Mouse (Mus musculus) heart, embryonic 15.5 days (tissue): ENCODE data around the gene Arhgap1. TPM values are rescaled to one million over a fixed set of nuclear protein-coding genes. Genes with fewer than 3 reads are reported as not detected.
A peak's percentile ranks its signal among the peaks of the same experiment; 100 is the strongest.

Experiments used
- ATAC-seq: fragments of 200-750 bp; cut with Nextera tagmentation; replicated peaks from 2 replicates; pipeline ENCODE4 v1.8.0; 2017; ENCODE audit warnings: low read depth, moderate TSS enrichment; ENCODE audit not compliant: insufficient number of reproducible peaks, insufficient read depth, low FRiP score
- H3K27ac ChIP-seq: fragments of 300-500 bp; sonication (generic); 2 replicates; pipeline ENCODE4 v1.5.1; 2015; ENCODE audit warnings: mild to moderate bottlenecking, inconsistent platforms
- H3K27me3 ChIP-seq: fragments of 300-500 bp; sonication (generic); 2 replicates; pipeline ENCODE4 v1.6.1; 2015; ENCODE audit warnings: inconsistent platforms
- H3K36me3 ChIP-seq: fragments of 300-500 bp; sonication (generic); 2 replicates; pipeline ENCODE4 v1.6.1; 2015; ENCODE audit warnings: mild to moderate bottlenecking, inconsistent platforms
- H3K4me1 ChIP-seq: fragments of 300-500 bp; sonication (generic); replicated peaks from 2 replicates; pipeline ENCODE4 v1.6.1; 2015; ENCODE audit warnings: inconsistent platforms
- H3K4me2 ChIP-seq: fragments of 300-500 bp; sonication (generic); 2 replicates; pipeline ENCODE4 v1.6.1; 2015; ENCODE audit warnings: inconsistent platforms, mild to moderate bottlenecking, moderate library complexity
- H3K4me3 ChIP-seq: fragments of 300-500 bp; sonication (generic); 2 replicates; pipeline ENCODE4 v1.5.1; 2015; ENCODE audit warnings: mild to moderate bottlenecking, inconsistent platforms
- H3K9ac ChIP-seq: fragments of 300-500 bp; sonication (generic); 2 replicates; pipeline ENCODE4 v1.6.1; 2015; ENCODE audit warnings: mild to moderate bottlenecking, inconsistent platforms
- H3K9me3 ChIP-seq: fragments of 300-500 bp; sonication (generic); replicated peaks from 2 replicates; pipeline ENCODE4 v1.6.1; 2016; ENCODE audit warnings: inconsistent platforms
- WGBS: fragments of 180-500 bp; shearing (Covaris S2); methylation state at CpG from one replicate; pipeline ENCODE4 v1.1.7; 2015; ENCODE audit warnings: mixed read lengths; 5-methylcytosine and 5-hydroxymethylcytosine counted together
- polyA plus RNA-seq: library from polyadenylated mRNA; unstranded; fragments of >200 nt; fragmentation: Nextera tagmentation; extraction: Ambion mirVana; gene quantifications from 2 replicates; pipeline ENCODE4 v1.2.1, GENCODE M21; 2015

Gene Arhgap1
- polyA plus RNA-seq, 1 experiment from 2014 or later = 105 TPM

- peaks cover 65% of the 10 kb centered on the region for H3K36me3 ChIP-seq
- no peak overlapping the region for H3K4me2 ChIP-seq
- H3K27ac ChIP-seq = no peak overlapping the region
- no peaks in the 10 kb centered on the region for H3K27me3 ChIP-seq
- ATAC-seq = no peak
- no peaks in the 10 kb centered on the region for H3K9me3 ChIP-seq
- H3K4me3 ChIP-seq = no peak overlapping the region
- H3K9ac ChIP-seq = no peak overlapping the region
- WGBS = 86% methylated on average over 8 of the region's 8 CpGs
- H3K4me1 ChIP-seq = peaks cover 10% of the 10 kb centered on the region
Measured at GRCm38 (mm10) chr2:91669326-91669725, 19.7 kb downstream of the Arhgap1 start.

GRCm38 (mm10) chr2:91670038-91670437 is 20.4 kb downstream of the Arhgap1 start:
- no peak overlapping the region for H3K4me3 ChIP-seq
- H3K9me3 ChIP-seq = no peaks in the 10 kb centered on the region
- no peak overlapping the region for H3K9ac ChIP-seq
- H3K4me2 ChIP-seq = no peak overlapping the region
- H3K4me1 ChIP-seq = peaks cover 10% of the 10 kb centered on the region
- peaks cover 66% of the 10 kb centered on the region for H3K36me3 ChIP-seq
- no peak overlapping the region for H3K27ac ChIP-seq
- no peak for ATAC-seq
- WGBS = 92% methylated on average over 6 of the region's 6 CpGs
- no peaks in the 10 kb centered on the region for H3K27me3 ChIP-seq

GRCm38 (mm10) chr2:91673587-91673986 is 23.9 kb downstream of the Arhgap1 start:
- Histone ChIP-seq H3K36me3 (peaks cover 77% of the 10 kb centered on the region), H3K9ac (no peak overlapping the region), H3K27me3 (no peaks in the 10 kb centered on the region), H3K4me2 (no peak overlapping the region), H3K27ac (no peak overlapping the region), H3K4me1 (no peaks in the 10 kb centered on the region), H3K4me3 (no peak overlapping the region), H3K9me3 (no peaks in the 10 kb centered on the region)
- 85% methylated on average over 2 of the region's 2 CpGs for WGBS
- no peak for ATAC-seq

GRCm38 (mm10) chr2:91674895-91675294 is 25.2 kb downstream of the Arhgap1 start:
- Histone ChIP-seq H3K27me3 (no peaks in the 10 kb centered on the region), H3K36me3 (peaks cover 76% of the 10 kb centered on the region), H3K4me1 (no peaks in the 10 kb centered on the region), H3K9me3 (no peaks in the 10 kb centered on the region), H3K27ac (no peak overlapping the region), H3K4me3 (no peak overlapping the region), H3K9ac (no peak overlapping the region), H3K4me2 (no peak overlapping the region)
- WGBS = 90% methylated on average over 5 of the region's 5 CpGs
- ATAC-seq = no peak

GRCm38 (mm10) chr2:91676420-91676819 is 26.8 kb downstream of the Arhgap1 start:
- no peaks in the 10 kb centered on the region for H3K27me3 ChIP-seq
- H3K9ac ChIP-seq = no peak overlapping the region
- no peak for ATAC-seq
- peaks cover 69% of the 10 kb centered on the region for H3K36me3 ChIP-seq
- no peak overlapping the region for H3K4me2 ChIP-seq
- no peak overlapping the region for H3K4me3 ChIP-seq
- H3K4me1 ChIP-seq = no peaks in the 10 kb centered on the region
- WGBS = 74% methylated on average over 2 of the region's 2 CpGs
- H3K9me3 ChIP-seq = no peaks in the 10 kb centered on the region
- H3K27ac ChIP-seq = no peak overlapping the region

- Histone ChIP-seq H3K36me3 (peaks cover 69% of the 10 kb centered on the region), H3K9me3 (no peaks in the 10 kb centered on the region), H3K9ac (no peak overlapping the region), H3K4me2 (no peak overlapping the region), H3K4me3 (no peak overlapping the region), H3K27me3 (no peaks in the 10 kb centered on the region), H3K27ac (no peak overlapping the region), H3K4me1 (no peaks in the 10 kb centered on the region)
- no peak for ATAC-seq
Measured at GRCm38 (mm10) chr2:91676961-91677360, 27.3 kb downstream of the Arhgap1 start.

GRCm38 (mm10) chr2:91682850-91683249 is 33.2 kb downstream of the Arhgap1 start:
- Histone ChIP-seq H3K27ac (no peak overlapping the region), H3K27me3 (no peaks in the 10 kb centered on the region), H3K9me3 (no peaks in the 10 kb centered on the region), H3K4me1 (no peaks in the 10 kb centered on the region), H3K36me3 (peaks cover 49% of the 10 kb centered on the region), H3K9ac (no peak overlapping the region), H3K4me3 (no peak overlapping the region), H3K4me2 (no peak overlapping the region)
- no peak for ATAC-seq
- 35% methylated on average over 4 of the region's 4 CpGs for WGBS

- WGBS = 76% methylated on average over 8 of the region's 8 CpGs
Measured at GRCm38 (mm10) chr2:91683919-91684318, 34.3 kb downstream of the Arhgap1 start.

GRCm38 (mm10) chr2:91689452-91689851 is 39.8 kb downstream of the Arhgap1 start:
- 72% methylated on average over 7 of the region's 7 CpGs for WGBS
- Histone ChIP-seq H3K36me3 (peaks cover 28% of the 10 kb centered on the region), H3K4me1 (no peaks in the 10 kb centered on the region; the same call in 1 of the 2 replicates), H3K9ac (no peak overlapping the region), H3K27ac (no peak overlapping the region), H3K9me3 (no peaks in the 10 kb centered on the region), H3K4me2 (no peak overlapping the region), H3K4me3 (no peak overlapping the region), H3K27me3 (no peaks in the 10 kb centered on the region)
- ATAC-seq = no peak

More at GRCm38 (mm10) chr2:91683919-91684318, 34.3 kb downstream of the Arhgap1 start:
- no peaks in the 10 kb centered on the region for H3K4me1 ChIP-seq
- no peak overlapping the region for H3K27ac ChIP-seq
- no peaks in the 10 kb centered on the region for H3K27me3 ChIP-seq
- no peak overlapping the region for H3K9ac ChIP-seq
- H3K9me3 ChIP-seq = no peaks in the 10 kb centered on the region
- H3K4me2 ChIP-seq = no peak overlapping the region
- ATAC-seq = no peak
- no peak overlapping the region for H3K4me3 ChIP-seq
- peaks cover 46% of the 10 kb centered on the region for H3K36me3 ChIP-seq

GRCm38 (mm10) chr2:91695436-91696224 is 46.0 kb downstream of the Arhgap1 start:
- ATAC-seq = 0 out of 2 replicates have a peak, but pooled peaks have one; percentile 58
- Histone ChIP-seq H3K36me3 (peaks cover 8% of the 10 kb centered on the region; the same call in 1 of the 2 replicates), H3K9me3 (no peaks in the 10 kb centered on the region), H3K4me1 (peaks cover 6% of the 10 kb centered on the region; the same call in 1 of the 2 replicates), H3K27ac (peak overlapping the region; percentile 43), H3K4me2 (no peak overlapping the region), H3K9ac (no peak overlapping the region), H3K4me3 (no peak overlapping the region), H3K27me3 (no peaks in the 10 kb centered on the region)
- 60% methylated on average over 10 of the region's 10 CpGs for WGBS

GRCm38 (mm10) chr2:91696225-91696590 is 46.5 kb downstream of the Arhgap1 start:
- Histone ChIP-seq H3K9ac (no peak overlapping the region), H3K4me2 (no peak overlapping the region), H3K4me1 (peaks cover 6% of the 10 kb centered on the region; the same call in 1 of the 2 replicates), H3K4me3 (no peak overlapping the region), H3K36me3 (peaks cover 8% of the 10 kb centered on the region; the same call in 1 of the 2 replicates), H3K9me3 (no peaks in the 10 kb centered on the region), H3K27ac (peak overlapping the region; percentile 43), H3K27me3 (no peaks in the 10 kb centered on the region)
- ATAC-seq = peak; percentile 69; the same call in 1 of the 2 replicates
- WGBS = 51% methylated on average over 1 of the region's 1 CpGs

- Histone ChIP-seq H3K4me1 (peaks cover 6% of the 10 kb centered on the region; the same call in 1 of the 2 replicates), H3K27ac (no peak overlapping the region; the same call in 1 of the 2 replicates), H3K9ac (no peak overlapping the region), H3K9me3 (no peaks in the 10 kb centered on the region), H3K27me3 (no peaks in the 10 kb centered on the region), H3K4me2 (no peak overlapping the region), H3K36me3 (no peaks in the 10 kb centered on the region), H3K4me3 (no peak overlapping the region)
- no peak for ATAC-seq
- 38% methylated on average over 1 of the region's 1 CpGs for WGBS
Measured at GRCm38 (mm10) chr2:91699225-91699624, 49.6 kb downstream of the Arhgap1 start.
